Mouse (Mus musculus) liver, adult 2 months (tissue): Measurements from ENCODE around the gene Dact3. TPM values are rescaled to one million over a fixed set of nuclear protein-coding genes. Genes with fewer than 3 reads are reported as not detected.

ENCODE experiments used
- DNase-seq: peaks from one replicate; pipeline ENCODE4 v3.0.0-alpha.2; 2011; ENCODE audit warnings: low read depth, low spot score; ENCODE audit errors: extremely low read depth
- H3K27ac ChIP-seq: fragments of 200-500 bp; replicated peaks from 2 replicates; pipeline ENCODE4 v1.5.1; 2012; ENCODE audit warnings: low read depth, mild to moderate bottlenecking, control low read depth, inconsistent platforms, low read length; ENCODE audit not compliant: insufficient read depth
- H3K27me3 ChIP-seq: fragments of 200-500 bp; 2 replicates; pipeline ENCODE4 v1.6.1; 2012; ENCODE audit warnings: mild to moderate bottlenecking, moderate library complexity, low read length, inconsistent platforms; ENCODE audit not compliant: control insufficient read depth, insufficient read depth
- H3K36me3 ChIP-seq: fragments of 200-500 bp; 2 replicates; pipeline ENCODE4 v1.6.1; 2012; ENCODE audit warnings: low read length, inconsistent platforms; ENCODE audit not compliant: control insufficient read depth, insufficient read depth
- H3K4me1 ChIP-seq: fragments of 200-500 bp; 2 replicates; pipeline ENCODE4 v1.6.1; 2011; ENCODE audit warnings: low read length; ENCODE audit not compliant: control insufficient read depth, insufficient read depth
- H3K4me3 ChIP-seq: fragments of 200-500 bp; 2 replicates; pipeline ENCODE4 v1.5.1; 2011; ENCODE audit warnings: low read depth, mild to moderate bottlenecking, control low read depth, low read length, moderate library complexity; ENCODE audit not compliant: insufficient read depth
- H3K79me2 ChIP-seq: fragments of 200-500 bp; 2 replicates; pipeline ENCODE4 v1.6.1; 2012; ENCODE audit warnings: inconsistent platforms, mild to moderate bottlenecking, low read length, moderate library complexity; ENCODE audit not compliant: control insufficient read depth, insufficient read depth
- H3K9ac ChIP-seq: fragments of 200-500 bp; 2 replicates; pipeline ENCODE4 v1.6.1; 2012; ENCODE audit warnings: low read depth, mild to moderate bottlenecking, control low read depth, inconsistent platforms, low read length
- CTCF ChIP-seq: fragments of 200-500 bp; IDR thresholded peaks from 2 replicates; pipeline ENCODE4 v1.5.1; 2011; ENCODE audit warnings: low read depth, low read length, control low read depth
- POLR2A ChIP-seq: fragments of 200-500 bp; IDR thresholded peaks from 2 replicates; pipeline ENCODE4 v1.6.1; 2011; ENCODE audit warnings: low read length, control low read depth; ENCODE audit not compliant: insufficient read depth; ENCODE audit errors: extremely low read depth
- WGBS: fragments of 180-500 bp; shearing (Covaris S2); methylation state at CpG from one replicate; pipeline ENCODE4 v1.1.7; 2018; 5-methylcytosine and 5-hydroxymethylcytosine counted together
- polyA plus RNA-seq: library from polyadenylated mRNA; depleted of rRNA; stranded (reverse); fragments of >200 nt; gene quantifications from 2 replicates; pipeline ENCODE4 v1.2.3, GENCODE M21; 2012
- total RNA-seq: library from RNA; depleted of rRNA; stranded (reverse); fragments of >200 nt; gene quantifications from 2 replicates; pipeline ENCODE4 v1.2.3, GENCODE M21; 2014

Gene Dact3
- total and polyA plus RNA-seq, 2 experiments: under 0.01 to 0.64 TPM

GRCm38 (mm10) chr7:16838804-16839426 lies 36.2 kb upstream of the Dact3 start:
- Histone ChIP-seq H3K79me2 (peaks cover 3% of the 10 kb centered on the region; the same call in 1 of the 2 replicates), H3K4me1 (0 out of 2 replicates have a peak, but pooled peaks cover 4% of the 10 kb centered on the region), H3K27me3 (no peaks in the 10 kb centered on the region), H3K4me3 (no peak overlapping the region), H3K36me3 (peaks cover 8% of the 10 kb centered on the region; the same call in 1 of the 2 replicates), H3K9ac (no peak overlapping the region), H3K27ac (no peak overlapping the region)
- DNase-seq: no peak
- TF ChIP-seq POLR2A (no peak), CTCF (no peak)
- WGBS: 90% methylated on average over 6 of the region's 6 CpGs

- Histone ChIP-seq H3K36me3 (peaks cover 3% of the 10 kb centered on the region; the same call in 1 of the 2 replicates), H3K27ac (no peak overlapping the region), H3K79me2 (peaks cover 3% of the 10 kb centered on the region; the same call in 1 of the 2 replicates), H3K4me3 (no peak overlapping the region), H3K9ac (no peak overlapping the region), H3K27me3 (no peaks in the 10 kb centered on the region), H3K4me1 (0 out of 2 replicates have a peak, but pooled peaks cover 4% of the 10 kb centered on the region)
- DNase-seq: no peak
- TF ChIP-seq CTCF (no peak), POLR2A (no peak)
- WGBS: 95% methylated on average over 12 of the region's 12 CpGs
These were observed 35.5 kb upstream of the Dact3 start for GRCm38 (mm10) chr7:16839427-16840108.

GRCm38 (mm10) chr7:16840109-16840491 lies 35.0 kb upstream of the Dact3 start:
- Histone ChIP-seq H3K36me3 (no peaks in the 10 kb centered on the region), H3K79me2 (peaks cover 3% of the 10 kb centered on the region; the same call in 1 of the 2 replicates), H3K4me1 (0 out of 2 replicates have a peak, but pooled peaks cover 4% of the 10 kb centered on the region), H3K4me3 (no peak overlapping the region), H3K9ac (no peak overlapping the region), H3K27ac (no peak overlapping the region), H3K27me3 (no peaks in the 10 kb centered on the region)
- TF ChIP-seq POLR2A (no peak), CTCF (no peak)
- 89% methylated on average over 2 of the region's 2 CpGs for WGBS
- DNase-seq: no peak

- H3K27ac ChIP-seq: peak overlapping the region; percentile 7; the same call in 1 of the 2 replicates
- H3K9ac ChIP-seq: no peak overlapping the region
- H3K27me3 ChIP-seq: no peaks in the 10 kb centered on the region
- 79% methylated on average over 4 of the region's 4 CpGs for WGBS
- no peaks in the 10 kb centered on the region for H3K36me3 ChIP-seq
- H3K4me3 ChIP-seq: no peak overlapping the region
- no peak for DNase-seq
- no peak for TF ChIP-seq CTCF
- TF ChIP-seq POLR2A: no peak
- H3K79me2 ChIP-seq: peaks cover 3% of the 10 kb centered on the region; the same call in 1 of the 2 replicates
- 0 out of 2 replicates have a peak, but pooled peaks cover 4% of the 10 kb centered on the region for H3K4me1 ChIP-seq
These were observed 34.0 kb upstream of the Dact3 start for GRCm38 (mm10) chr7:16841078-16841477.

GRCm38 (mm10) chr7:16841561-16842560 lies 33.3 kb upstream of the Dact3 start:
- 0 out of 2 replicates have a peak, but pooled peaks cover 4% of the 10 kb centered on the region for H3K4me1 ChIP-seq
- H3K4me3 ChIP-seq: no peak overlapping the region
- H3K27ac ChIP-seq: peak overlapping the region; percentile 55
- whole genome bisulfite sequencing: 51% methylated on average over 11 of the region's 11 CpGs
- no peaks in the 10 kb centered on the region for H3K36me3 ChIP-seq
- H3K9ac ChIP-seq: peak overlapping the region; percentile 85
- DNase-seq: no peak
- peaks cover 3% of the 10 kb centered on the region; the same call in 1 of the 2 replicates for H3K79me2 ChIP-seq
- H3K27me3 ChIP-seq: no peaks in the 10 kb centered on the region
- TF ChIP-seq CTCF (no peak), POLR2A (no peak)
